Comparison of ENCODE assay signal across 11 mouse cellular contexts in the genomic region with DNA sequence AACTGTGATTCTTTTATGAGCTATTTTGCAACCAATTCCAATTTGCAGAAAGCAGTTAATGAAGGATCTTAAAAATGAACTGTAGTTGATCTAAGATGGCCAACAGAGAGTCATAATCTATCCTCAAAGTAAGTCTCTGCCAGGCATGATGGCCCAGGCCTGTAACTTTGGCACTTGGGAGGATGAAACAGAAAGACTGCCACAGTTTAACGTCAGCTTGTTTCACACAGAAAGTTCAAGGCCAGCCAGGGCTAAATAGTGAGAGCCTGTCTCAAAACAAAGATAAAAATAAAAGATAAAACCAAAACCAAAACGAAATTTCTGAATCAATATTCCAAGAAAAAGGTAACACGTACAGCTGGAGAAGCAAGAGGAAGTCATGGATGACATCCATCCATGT.
"Had no signal": no experiment of that assay in that cellular context is flagged by ENCODE, and none has a peak within 500 bp of the region (broad histone marks: within the 10 kb centered on the region; RNA-seq: fewer than 3 reads in every experiment).

No protein-coding gene starts in this region.

- H3K27ac ChIP-seq: kidney, embryonic 15.5 days; limb, embryonic 15.5 days; liver, embryonic 13.5 days; midbrain, embryonic 12.5 days; neural tube, embryonic 13.5 days; stomach, postnatal 0 days had no signal

- H3K4me3 ChIP-seq: kidney, embryonic 15.5 days; limb, embryonic 15.5 days; liver, embryonic 13.5 days; midbrain, embryonic 12.5 days; neural tube, embryonic 13.5 days had no signal

- DNase-seq: kidney, adult 2 months; kidney, postnatal 14 days; layer of hippocampus, adult 9-11 months; liver, embryonic 13.5 days; lung, adult 18-20 months; thymus, postnatal 14 days had no signal
